Mouse (Mus musculus): ENCODE measurements around the gene Dlg2. TPM values are rescaled to one million over a fixed set of nuclear protein-coding genes. Genes with fewer than 3 reads are reported as not detected.

The Dlg2 gene
- polyA plus RNA-seq, 1 experiment = 1.7 TPM

GRCm38 (mm10) chr7:91790949-91791564 is 1314.6 kb downstream of the Dlg2 start:
- Histone ChIP-seq H3K27ac (ENCODE audit: insufficient read depth, low read length) (no peak overlapping the region), H3K36me3 (ENCODE audit: control insufficient read depth, insufficient read depth, low read length) (no peaks in the 10 kb centered on the region)
- 75% methylated on average over 4 of the region's 4 CpGs for WGBS

DNA sequence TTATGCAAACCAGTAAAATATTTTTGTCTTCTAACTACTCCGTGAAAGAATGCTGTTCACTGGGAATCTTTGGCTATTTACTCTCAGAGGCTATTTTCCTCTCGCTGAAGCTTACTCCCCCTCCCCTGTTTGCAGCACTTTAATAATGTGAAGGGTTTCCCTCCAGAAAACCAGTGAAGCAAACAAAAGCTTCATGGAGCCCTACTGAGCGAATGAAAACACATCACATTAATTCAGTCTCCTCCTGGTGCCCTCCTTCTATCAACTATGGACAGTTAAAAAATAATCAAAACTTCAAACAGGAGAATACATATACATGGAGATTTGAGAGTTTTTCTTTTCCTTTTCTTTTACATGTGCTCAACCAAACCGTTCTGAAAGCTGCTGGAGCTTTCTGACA is 1330.2 kb downstream of the Dlg2 start:
- Histone ChIP-seq H3K4me1 (ENCODE audit: control insufficient read depth, insufficient read depth, insufficient read length) (no peaks in the 10 kb centered on the region), H3K27me3 (ENCODE audit: control insufficient read depth, insufficient read depth, low read length) (no peaks in the 10 kb centered on the region), H3K27ac (ENCODE audit: insufficient read depth, low read length) (no peak overlapping the region), H3K36me3 (ENCODE audit: control insufficient read depth, insufficient read depth, low read length) (no peaks in the 10 kb centered on the region), H3K4me3 (ENCODE audit: extremely low read depth, insufficient read depth, insufficient read length) (no peak overlapping the region)
- 71% methylated on average over 4 of the region's 4 CpGs for WGBS
- TF ChIP-seq CTCF (IDR thresholded peaks at IDR 0.05; ENCODE audit: extremely low read depth, insufficient read depth, insufficient read length, insufficient replicate concordance) = no peak
- no peak for TF ChIP-seq POLR2A (IDR thresholded peaks at IDR 0.05; ENCODE audit: low read depth, low read length)
- no peak for DNase-seq (ENCODE audit: low read depth in 1 of 2, low spot score in 2 of 2)

More at GRCm38 (mm10) chr7:91790949-91791564, 1314.6 kb downstream of the Dlg2 start:
- Histone ChIP-seq H3K4me1 (ENCODE audit: control insufficient read depth, insufficient read depth, insufficient read length) (no peaks in the 10 kb centered on the region), H3K4me3 (ENCODE audit: extremely low read depth, insufficient read depth, insufficient read length) (no peak overlapping the region), H3K27me3 (ENCODE audit: control insufficient read depth, insufficient read depth, low read length) (no peaks in the 10 kb centered on the region)
- no peak for TF ChIP-seq POLR2A (IDR thresholded peaks at IDR 0.05; ENCODE audit: low read depth, low read length)
- no peak for TF ChIP-seq CTCF (IDR thresholded peaks at IDR 0.05; ENCODE audit: extremely low read depth, insufficient read depth, insufficient read length, insufficient replicate concordance)
- DNase-seq (ENCODE audit: low read depth in 1 of 2, low spot score in 2 of 2) = no peak

DNA sequence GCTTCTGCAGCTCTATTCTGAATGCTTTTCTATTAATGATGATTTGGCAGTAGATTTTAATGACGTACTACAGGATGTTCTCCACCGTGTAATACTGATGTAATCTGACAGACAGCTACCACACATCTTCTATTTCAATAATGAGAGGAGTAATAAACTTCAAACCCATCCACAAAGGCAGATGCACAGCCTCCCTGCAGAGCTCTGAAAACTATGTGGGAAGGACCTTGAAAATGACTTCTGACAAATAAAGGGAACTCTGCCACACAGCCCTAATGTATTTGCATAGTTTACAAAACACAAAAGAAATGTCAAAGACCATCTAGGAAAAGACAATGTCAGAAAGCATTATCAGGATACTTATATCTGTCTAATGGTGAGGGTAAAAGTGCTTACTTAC is 1334.3 kb downstream of the Dlg2 start:
- H3K4me3 ChIP-seq (ENCODE audit: extremely low read depth, insufficient read depth, insufficient read length) = no peak overlapping the region
- H3K27me3 ChIP-seq (ENCODE audit: control insufficient read depth, insufficient read depth, low read length) = no peaks in the 10 kb centered on the region
- H3K4me1 ChIP-seq (ENCODE audit: control insufficient read depth, insufficient read depth, insufficient read length) = no peaks in the 10 kb centered on the region
- TF ChIP-seq CTCF (IDR thresholded peaks at IDR 0.05; ENCODE audit: extremely low read depth, insufficient read depth, insufficient read length, insufficient replicate concordance) (no peak), POLR2A (IDR thresholded peaks at IDR 0.05; ENCODE audit: low read depth, low read length) (no peak)
- no peak for DNase-seq (ENCODE audit: low read depth in 1 of 2, low spot score in 2 of 2)
- H3K27ac ChIP-seq (ENCODE audit: insufficient read depth, low read length) = no peak overlapping the region
- 74% methylated on average over 2 of the region's 2 CpGs for WGBS
- H3K36me3 ChIP-seq (ENCODE audit: control insufficient read depth, insufficient read depth, low read length) = no peaks in the 10 kb centered on the region

GRCm38 (mm10) chr7:91818004-91818403 is 1341.5 kb downstream of the Dlg2 start:
- DNase-seq (ENCODE audit: low read depth in 1 of 2, low spot score in 2 of 2) = no peak
- H3K36me3 ChIP-seq (ENCODE audit: control insufficient read depth, insufficient read depth, low read length) = no peaks in the 10 kb centered on the region
- no peak overlapping the region for H3K27ac ChIP-seq (ENCODE audit: insufficient read depth, low read length)
- no peak overlapping the region for H3K4me3 ChIP-seq (ENCODE audit: extremely low read depth, insufficient read depth, insufficient read length)
- no peak for TF ChIP-seq CTCF (IDR thresholded peaks at IDR 0.05; ENCODE audit: extremely low read depth, insufficient read depth, insufficient read length, insufficient replicate concordance)
- no peak for TF ChIP-seq POLR2A (IDR thresholded peaks at IDR 0.05; ENCODE audit: low read depth, low read length)
- H3K27me3 ChIP-seq (ENCODE audit: control insufficient read depth, insufficient read depth, low read length) = no peaks in the 10 kb centered on the region
- no peaks in the 10 kb centered on the region for H3K4me1 ChIP-seq (ENCODE audit: control insufficient read depth, insufficient read depth, insufficient read length)
- 58% methylated on average over 1 of the region's 1 CpGs for WGBS

DNA sequence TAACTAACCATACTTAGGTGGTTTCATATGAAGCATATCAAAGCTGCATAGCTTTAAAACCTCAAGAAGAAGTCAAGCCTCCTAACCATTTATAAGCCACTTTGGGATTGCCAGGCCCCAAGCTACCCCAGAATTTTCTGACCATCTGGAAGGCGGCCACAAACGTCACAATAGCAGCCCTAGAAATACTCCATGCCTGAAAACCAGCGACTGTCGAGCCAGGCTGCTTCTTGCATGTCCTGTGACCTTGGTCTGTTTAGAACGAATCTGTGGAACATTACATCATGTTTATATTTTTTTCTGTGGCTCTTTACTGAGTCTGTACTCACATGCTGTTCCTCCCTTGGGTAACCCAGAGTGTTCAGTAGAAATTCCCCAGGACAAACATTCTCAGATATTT is 1355.7 kb downstream of the Dlg2 start:
- Histone ChIP-seq H3K36me3 (ENCODE audit: control insufficient read depth, insufficient read depth, low read length) (no peaks in the 10 kb centered on the region), H3K4me3 (ENCODE audit: extremely low read depth, insufficient read depth, insufficient read length) (no peak overlapping the region), H3K4me1 (ENCODE audit: control insufficient read depth, insufficient read depth, insufficient read length) (no peaks in the 10 kb centered on the region), H3K27me3 (ENCODE audit: control insufficient read depth, insufficient read depth, low read length) (no peaks in the 10 kb centered on the region), H3K27ac (ENCODE audit: insufficient read depth, low read length) (no peak overlapping the region)
- TF ChIP-seq POLR2A (IDR thresholded peaks at IDR 0.05; ENCODE audit: low read depth, low read length) (no peak), CTCF (IDR thresholded peaks at IDR 0.05; ENCODE audit: extremely low read depth, insufficient read depth, insufficient read length, insufficient replicate concordance) (no peak)
- 74% methylated on average over 5 of the region's 5 CpGs for WGBS
- no peak for DNase-seq (ENCODE audit: low read depth in 1 of 2, low spot score in 2 of 2)

DNA sequence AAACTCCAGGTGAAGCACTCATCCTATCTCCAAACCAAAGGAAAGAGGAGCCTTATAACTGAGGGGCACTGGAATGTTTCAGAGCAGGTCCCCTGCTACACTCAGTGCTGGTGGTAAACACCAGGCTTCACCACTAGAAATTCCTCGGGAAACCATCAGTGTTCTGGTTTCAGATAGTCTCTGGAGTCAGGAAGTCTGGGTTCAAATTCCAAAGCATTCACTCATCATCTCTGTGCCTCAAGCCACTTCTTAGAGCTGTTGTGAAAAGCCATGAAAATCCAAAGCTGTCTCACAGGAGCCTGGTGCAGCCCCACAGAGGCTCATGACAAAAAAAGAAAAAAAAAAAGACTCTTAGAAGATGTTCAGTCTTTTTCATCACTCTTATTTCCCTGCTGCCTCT is 1369.3 kb downstream of the Dlg2 start:
- H3K36me3 ChIP-seq (ENCODE audit: control insufficient read depth, insufficient read depth, low read length) = no peaks in the 10 kb centered on the region
- WGBS = 41% methylated on average over 1 of the region's 1 CpGs
- no peak for DNase-seq (ENCODE audit: low read depth in 1 of 2, low spot score in 2 of 2)
- no peak overlapping the region for H3K4me3 ChIP-seq (ENCODE audit: extremely low read depth, insufficient read depth, insufficient read length)
- TF ChIP-seq CTCF (IDR thresholded peaks at IDR 0.05; ENCODE audit: extremely low read depth, insufficient read depth, insufficient read length, insufficient replicate concordance) (no peak), POLR2A (IDR thresholded peaks at IDR 0.05; ENCODE audit: low read depth, low read length) (no peak)
- no peaks in the 10 kb centered on the region for H3K4me1 ChIP-seq (ENCODE audit: control insufficient read depth, insufficient read depth, insufficient read length)
- no peaks in the 10 kb centered on the region for H3K27me3 ChIP-seq (ENCODE audit: control insufficient read depth, insufficient read depth, low read length)
- no peak overlapping the region for H3K27ac ChIP-seq (ENCODE audit: insufficient read depth, low read length)

GRCm38 (mm10) chr7:91849364-91849763 is 1372.9 kb downstream of the Dlg2 start:
- no peak for TF ChIP-seq CTCF (IDR thresholded peaks at IDR 0.05; ENCODE audit: extremely low read depth, insufficient read depth, insufficient read length, insufficient replicate concordance)
- TF ChIP-seq POLR2A (IDR thresholded peaks at IDR 0.05; ENCODE audit: low read depth, low read length) = no peak
- DNase-seq (ENCODE audit: low read depth in 1 of 2, low spot score in 2 of 2) = no peak
- no peaks in the 10 kb centered on the region for H3K27me3 ChIP-seq (ENCODE audit: control insufficient read depth, insufficient read depth, low read length)
- no peak overlapping the region for H3K27ac ChIP-seq (ENCODE audit: insufficient read depth, low read length)
- no peaks in the 10 kb centered on the region for H3K4me1 ChIP-seq (ENCODE audit: control insufficient read depth, insufficient read depth, insufficient read length)
- no peak overlapping the region for H3K4me3 ChIP-seq (ENCODE audit: extremely low read depth, insufficient read depth, insufficient read length)
- H3K36me3 ChIP-seq (ENCODE audit: control insufficient read depth, insufficient read depth, low read length) = no peaks in the 10 kb centered on the region
